Mouse (Mus musculus) splenic B cell, adult 2 months (primary cell): ENCODE data around the gene Mctp2.
A peak's percentile ranks its signal among the peaks of the same experiment; 100 is the strongest.

Experiments used
- DNase-seq: peaks from one replicate; pipeline ENCODE4 v3.0.0-alpha.2; 2011; ENCODE audit warnings: low read depth, low spot score
- H3K27me3 ChIP-seq: 2 replicates; pipeline ENCODE4 v1.6.1; 2012; ENCODE audit warnings: mild to moderate bottlenecking, low read length, moderate library complexity, mixed read lengths; ENCODE audit not compliant: control insufficient read depth, poor library complexity, insufficient read depth, severe bottlenecking
- H3K36me3 ChIP-seq: 2 replicates; pipeline ENCODE4 v1.6.1; 2012; ENCODE audit warnings: mild to moderate bottlenecking, low read length, moderate library complexity, mixed read lengths; ENCODE audit not compliant: control insufficient read depth, poor library complexity, insufficient read depth, severe bottlenecking

Mctp2 gene

GRCm38 (mm10) chr7:72238575-72238974, 67.8 kb downstream of the Mctp2 start:
- DNase-seq: peak; percentile 81
- H3K27me3 ChIP-seq: no peaks in the 10 kb centered on the region; the same call in 1 of the 2 replicates
- peaks cover 2% of the 10 kb centered on the region; the same call in 1 of the 2 replicates for H3K36me3 ChIP-seq

DNA sequence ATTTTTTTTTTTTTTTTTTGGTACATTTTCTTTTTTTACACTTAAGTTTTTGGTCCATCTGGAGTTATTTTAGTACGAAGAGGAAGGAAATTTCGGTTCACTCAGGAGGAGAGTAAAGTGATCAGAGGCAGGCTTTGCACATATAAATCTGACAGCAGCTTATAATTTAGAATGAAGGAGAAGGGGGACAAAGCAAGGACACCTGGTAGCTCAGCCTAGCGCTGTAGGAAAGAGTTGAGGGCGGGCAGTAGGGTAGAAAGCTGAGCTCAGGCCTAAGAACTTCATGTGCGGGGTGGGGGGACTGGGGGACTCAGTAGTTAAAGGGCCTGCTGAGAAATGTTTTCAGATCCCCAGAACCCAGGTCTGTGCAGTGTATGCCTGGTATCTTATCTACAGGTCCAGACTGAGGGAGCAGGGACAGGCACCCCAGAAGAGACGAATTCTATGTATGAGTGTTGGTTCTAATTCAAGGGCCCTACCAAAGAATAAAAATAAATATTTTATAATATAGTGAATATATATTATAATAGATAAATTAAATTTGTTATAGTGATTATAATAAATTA, 71.9 kb downstream of the Mctp2 start:
- Histone ChIP-seq H3K27me3 (no peaks in the 10 kb centered on the region; the same call in 1 of the 2 replicates), H3K36me3 (0 out of 2 replicates have a peak, but pooled peaks cover 2% of the 10 kb centered on the region)
- no peak for DNase-seq

DNA sequence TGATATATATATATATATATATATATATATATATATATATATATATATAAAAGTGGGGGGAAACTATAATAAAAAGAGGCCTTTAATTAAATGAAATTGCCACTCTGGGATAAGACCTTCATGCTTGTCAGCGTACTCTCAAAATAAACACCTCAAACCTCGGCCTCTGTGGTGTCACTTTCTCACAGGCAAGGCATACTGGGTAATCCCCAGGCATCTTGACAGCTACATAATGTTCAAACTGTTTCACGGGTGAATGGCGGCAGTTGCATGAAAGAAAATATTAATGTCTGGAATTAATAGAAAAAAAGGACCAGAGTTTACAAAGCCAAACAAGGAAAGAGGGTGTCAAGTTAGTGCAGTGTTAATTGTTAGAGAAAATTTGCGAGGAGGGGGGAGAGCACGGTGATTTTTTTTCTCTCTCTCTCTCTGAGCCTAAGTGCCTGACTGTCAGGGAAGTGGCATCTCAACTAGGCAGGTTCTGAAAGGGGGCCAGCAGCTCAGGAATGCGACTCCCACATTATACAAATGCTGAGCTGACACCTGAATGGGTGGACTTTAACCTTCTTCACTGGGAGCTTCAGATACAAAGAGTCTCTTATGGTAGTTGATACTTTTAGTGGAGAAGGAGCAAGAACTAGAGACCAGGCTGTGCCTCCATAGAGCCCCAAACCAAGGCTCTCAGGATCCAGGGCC, 75.1 kb downstream of the Mctp2 start:
- no peaks in the 10 kb centered on the region; the same call in 1 of the 2 replicates for H3K27me3 ChIP-seq
- DNase-seq: no peak
- H3K36me3 ChIP-seq: 0 out of 2 replicates have a peak, but pooled peaks cover 7% of the 10 kb centered on the region

DNA sequence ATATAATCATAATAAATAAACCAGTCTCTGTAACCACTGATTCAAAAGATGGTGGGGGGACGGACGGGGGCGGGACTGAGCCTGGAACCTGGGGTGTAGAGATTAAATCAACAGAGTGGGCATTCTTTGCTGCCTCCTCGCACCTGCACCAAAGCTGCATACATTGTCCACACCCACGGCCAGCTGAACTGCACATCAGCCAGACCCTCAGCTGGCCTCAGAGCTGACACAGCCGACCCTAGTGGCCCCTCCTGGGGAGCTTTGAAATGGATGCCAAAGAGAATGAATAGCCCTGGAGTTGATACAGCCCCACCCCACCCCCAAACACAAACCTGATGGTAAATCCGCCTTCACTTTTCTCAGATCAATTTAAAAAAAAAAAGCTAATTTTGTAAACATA, 76.5 kb downstream of the Mctp2 start:
- DNase-seq: no peak
- 0 out of 2 replicates have a peak, but pooled peaks cover 7% of the 10 kb centered on the region for H3K36me3 ChIP-seq
- no peaks in the 10 kb centered on the region; the same call in 1 of the 2 replicates for H3K27me3 ChIP-seq

DNA sequence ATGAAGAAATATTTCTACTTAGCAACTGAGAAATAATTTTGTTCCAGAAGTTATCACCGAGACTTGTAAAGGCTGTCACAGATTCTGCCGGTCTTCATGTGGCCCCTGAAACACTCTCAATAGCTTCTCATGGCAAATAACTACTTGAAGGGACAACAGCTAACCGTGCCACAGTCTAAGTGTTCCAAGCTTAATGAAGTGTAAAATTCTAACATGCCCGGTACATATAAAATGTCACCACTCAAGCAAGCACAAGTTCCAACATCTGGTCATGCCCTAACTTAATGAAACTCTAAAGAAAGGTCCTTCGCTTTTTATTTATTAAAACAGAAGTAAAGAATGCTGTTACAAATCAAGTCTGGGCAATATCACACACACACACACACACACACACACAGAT, 82.8 kb downstream of the Mctp2 start:
- Histone ChIP-seq H3K27me3 (no peaks in the 10 kb centered on the region), H3K36me3 (0 out of 2 replicates have a peak, but pooled peaks cover 7% of the 10 kb centered on the region)
- DNase-seq: no peak

DNA sequence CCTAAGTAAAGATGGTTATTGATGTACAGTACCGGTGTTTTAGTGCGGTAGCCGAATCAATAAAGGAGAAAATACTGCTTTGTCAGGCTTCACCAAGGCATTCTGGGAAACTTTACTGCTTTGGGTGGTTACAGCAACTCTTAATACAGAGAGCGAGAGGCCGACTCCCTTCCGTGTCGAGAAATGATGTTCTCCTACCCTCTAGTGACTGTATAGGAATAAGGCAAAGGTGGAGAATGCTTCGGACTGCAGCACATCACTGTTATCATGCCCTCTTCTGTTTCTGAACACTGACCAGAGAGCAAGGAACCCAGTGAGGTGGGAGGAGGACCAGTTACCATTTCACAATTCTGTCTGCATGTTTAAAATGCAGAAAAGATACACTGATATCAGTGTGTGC, 83.9 kb downstream of the Mctp2 start:
- DNase-seq: no peak
- H3K36me3 ChIP-seq: 0 out of 2 replicates have a peak, but pooled peaks cover 6% of the 10 kb centered on the region
- no peaks in the 10 kb centered on the region for H3K27me3 ChIP-seq

DNA sequence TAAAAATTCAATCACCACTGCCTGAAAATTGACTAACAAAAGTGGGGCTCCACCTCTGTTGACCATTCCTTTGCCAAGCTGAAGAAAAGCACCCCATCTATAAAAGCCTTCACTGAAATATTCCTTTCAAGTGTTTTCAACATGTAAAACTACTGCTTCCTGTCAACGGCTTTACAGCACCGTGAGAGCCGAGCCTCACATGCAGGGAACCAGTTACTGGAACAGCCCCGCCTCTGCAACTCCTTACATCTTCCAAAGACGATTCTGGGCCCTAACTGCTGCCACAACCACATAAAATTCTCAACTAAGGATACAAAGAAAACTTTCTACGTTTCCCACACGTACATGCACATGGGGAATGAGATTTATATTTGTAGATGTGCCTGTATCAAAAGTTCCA, 88.4 kb downstream of the Mctp2 start:
- DNase-seq: no peak
- H3K36me3 ChIP-seq: no peaks in the 10 kb centered on the region
- no peaks in the 10 kb centered on the region for H3K27me3 ChIP-seq

- no peak for DNase-seq
- no peaks in the 10 kb centered on the region for H3K27me3 ChIP-seq
- 0 out of 2 replicates have a peak, but pooled peaks cover 2% of the 10 kb centered on the region for H3K36me3 ChIP-seq
Measured at GRCm38 (mm10) chr7:72215563-72216215, 90.7 kb downstream of the Mctp2 start.

GRCm38 (mm10) chr7:72210201-72210600, 96.2 kb downstream of the Mctp2 start:
- no peak for DNase-seq
- no peaks in the 10 kb centered on the region for H3K27me3 ChIP-seq
- H3K36me3 ChIP-seq: peaks cover 3% of the 10 kb centered on the region; the same call in 1 of the 2 replicates

DNA sequence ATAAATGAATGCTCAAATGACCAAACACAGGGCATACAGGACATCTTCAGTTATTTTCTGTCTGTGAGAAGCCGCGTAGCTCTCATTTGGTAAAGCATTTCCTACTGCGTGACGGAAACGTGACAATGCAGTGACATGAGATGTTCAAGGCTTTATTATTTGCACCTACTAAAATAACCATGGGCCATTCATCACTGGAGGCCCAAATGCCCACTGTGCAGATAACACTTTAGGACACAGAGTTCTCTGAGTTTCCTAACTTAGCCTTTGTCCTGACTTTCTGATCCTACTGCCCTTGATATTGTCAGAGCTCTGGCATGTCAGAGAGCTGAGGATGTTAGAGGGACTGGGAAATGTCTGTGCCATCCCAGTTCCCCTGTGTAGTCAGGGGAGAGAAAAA, 97.1 kb downstream of the Mctp2 start:
- peaks cover 3% of the 10 kb centered on the region; the same call in 1 of the 2 replicates for H3K36me3 ChIP-seq
- H3K27me3 ChIP-seq: no peaks in the 10 kb centered on the region
- DNase-seq: no peak

- H3K36me3 ChIP-seq: peaks cover 1% of the 10 kb centered on the region; the same call in 1 of the 2 replicates
- DNase-seq: no peak
- no peaks in the 10 kb centered on the region for H3K27me3 ChIP-seq
Measured at GRCm38 (mm10) chr7:72206841-72207240, 99.6 kb downstream of the Mctp2 start.

- DNase-seq: no peak
Measured at GRCm38 (mm10) chr7:72195709-72196108, 110.7 kb downstream of the Mctp2 start.

DNA sequence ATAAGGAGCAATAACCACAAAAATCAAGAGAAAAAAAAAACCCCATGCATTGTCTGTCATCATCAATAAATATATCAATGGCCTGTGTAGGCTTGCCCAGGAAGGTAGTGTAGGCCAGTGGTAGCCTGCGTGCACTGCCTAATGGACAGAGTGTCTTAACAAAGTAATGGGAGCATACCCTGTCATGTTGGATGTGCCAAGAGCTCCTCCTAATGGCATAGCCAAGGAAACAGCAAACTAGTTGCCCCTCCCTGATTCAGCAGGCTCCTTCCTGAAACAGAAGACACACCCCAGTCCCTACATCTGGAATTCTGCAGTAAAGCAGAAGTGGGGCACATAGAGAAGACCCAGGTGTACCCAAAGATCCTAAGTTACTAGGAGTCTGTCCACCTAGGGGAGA, 113.1 kb downstream of the Mctp2 start:
- Histone ChIP-seq H3K36me3 (peaks cover 2% of the 10 kb centered on the region; the same call in 1 of the 2 replicates), H3K27me3 (no peaks in the 10 kb centered on the region)
- DNase-seq: no peak

More at GRCm38 (mm10) chr7:72195709-72196108, 110.7 kb downstream of the Mctp2 start:
- peaks cover 4% of the 10 kb centered on the region for H3K36me3 ChIP-seq
- H3K27me3 ChIP-seq: no peaks in the 10 kb centered on the region

GRCm38 (mm10) chr7:72181651-72182050, 124.8 kb downstream of the Mctp2 start:
- no peak for DNase-seq
- Histone ChIP-seq H3K27me3 (no peaks in the 10 kb centered on the region), H3K36me3 (peaks cover 11% of the 10 kb centered on the region; the same call in 1 of the 2 replicates)

- Histone ChIP-seq H3K36me3 (peaks cover under 1% of the 10 kb centered on the region; the same call in 1 of the 2 replicates), H3K27me3 (no peaks in the 10 kb centered on the region)
- no peak for DNase-seq
Measured at GRCm38 (mm10) chr7:72169320-72169719, 137.1 kb downstream of the Mctp2 start.
